Mouse (Mus musculus): ENCODE measurements around the gene 4933403O08Rik. TPM values are rescaled to one million over a fixed set of nuclear protein-coding genes. Genes with fewer than 3 reads are reported as not detected.

The 4933403O08Rik gene
- polyA plus RNA-seq (2017; shearing (Covaris generic)) = not detected

DNA sequence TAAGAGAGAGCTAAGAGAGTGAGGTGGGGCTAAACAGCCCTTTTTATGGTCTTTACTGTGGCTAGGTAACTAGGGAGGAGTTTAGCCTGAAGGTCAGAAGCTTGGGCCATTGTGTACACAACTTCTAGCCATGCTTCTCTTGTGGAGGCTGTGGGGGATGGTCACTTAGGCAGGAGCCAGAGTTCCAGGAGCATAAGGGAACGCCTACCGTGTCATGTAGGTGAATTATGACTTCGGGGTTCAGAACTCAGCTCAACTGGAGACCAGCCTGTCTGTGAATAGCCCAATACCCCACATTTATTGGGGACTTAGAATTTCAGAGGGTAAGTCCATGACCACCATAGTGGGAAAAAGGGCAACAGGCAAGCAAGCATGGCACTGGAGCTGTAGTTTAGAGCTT is at the start of gene 4933403O08Rik:
4933403O08Rik (plus strand) TSS at position 301 of the 400 bp plus-strand sequence.
- ATAC-seq = no peak

DNA sequence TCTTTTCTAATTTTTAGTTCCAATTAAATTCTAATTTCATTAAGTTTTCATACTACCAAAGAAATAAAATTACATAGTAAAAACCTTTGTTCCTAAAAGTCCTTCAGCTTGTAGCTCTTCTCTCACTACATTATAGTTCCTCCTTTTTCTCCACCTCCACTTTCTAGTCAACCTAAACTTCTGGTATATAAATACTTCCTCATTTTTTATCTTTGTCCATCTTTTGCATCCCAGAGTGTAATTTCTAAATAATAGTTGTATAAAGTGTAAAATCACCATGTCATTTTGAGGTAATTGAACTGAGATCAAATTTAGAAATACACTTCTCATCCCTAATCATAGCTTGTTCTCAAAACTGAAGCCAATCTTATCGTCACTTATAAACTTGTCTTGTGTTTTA is 4.1 kb downstream of the 4933403O08Rik start:
- no peak for ATAC-seq

DNA sequence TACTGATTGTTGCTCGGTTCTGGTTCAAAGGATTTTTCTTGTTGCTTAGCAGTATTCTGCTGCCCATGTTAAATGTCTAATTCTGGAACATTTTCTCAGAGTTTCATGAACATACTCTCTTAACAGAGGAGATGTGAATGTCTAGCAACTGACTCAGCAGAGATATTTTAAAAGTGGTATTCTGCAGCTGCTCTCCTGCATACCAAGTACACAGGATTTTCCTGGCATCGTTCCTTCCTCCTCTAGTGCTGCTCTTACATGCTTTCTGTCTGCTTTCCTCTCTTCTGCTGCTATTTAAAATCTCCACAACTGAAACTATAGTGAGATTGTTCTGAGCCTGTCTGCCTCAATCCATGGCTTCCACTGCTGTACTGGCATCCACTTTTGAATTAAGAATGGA is 16.7 kb downstream of the 4933403O08Rik start:
- no peak for ATAC-seq

DNA sequence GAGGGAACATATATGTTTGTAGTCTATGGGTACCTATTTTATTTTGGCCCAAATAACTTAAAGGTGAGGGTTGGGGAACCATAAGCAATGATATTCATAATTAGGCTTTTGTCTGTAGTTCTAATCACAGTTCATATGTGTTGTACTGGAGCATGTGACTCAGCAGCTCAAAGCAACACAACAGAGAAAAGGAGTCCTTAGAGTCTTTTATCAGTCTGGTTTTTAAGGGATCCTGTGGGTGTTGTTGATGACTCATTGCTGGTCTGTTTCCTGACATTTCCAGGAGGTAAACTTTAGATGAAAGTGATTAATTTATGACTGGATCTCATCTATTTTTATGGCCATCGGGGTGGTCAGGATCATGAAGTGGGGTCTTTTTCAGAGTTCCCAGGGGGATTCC is 34.7 kb downstream of the 4933403O08Rik start:
- ATAC-seq = no peak

Other genes starting within 250 kb of the 4933403O08Rik start
- gene Tex16, start 228.0 kb upstream of the 4933403O08Rik start, polyA plus RNA-seq (2017; shearing (Covaris generic)) = not detected
- 10 to 100 TPM; 36.4 to 39.3 TPM for gene Apool, start 72.3 kb downstream of the 4933403O08Rik start, polyA plus RNA-seq (2017; shearing (Covaris generic))
- not detected for gene Satl1, start 167.7 kb downstream of the 4933403O08Rik start, polyA plus RNA-seq (2017; shearing (Covaris generic))

Data from activated CD4-positive, CD25-positive, alpha-beta regulatory T cell, adult 4 months (primary cell).